Mouse (Mus musculus): Measurements from ENCODE around the gene Kirrel3.

Gene Kirrel3

GRCm38 (mm10) chr9:34837700-34838462, 352.2 kb downstream of the Kirrel3 start:
- DNase-seq = peak; percentile 42

GRCm38 (mm10) chr9:34843275-34843965, 357.7 kb downstream of the Kirrel3 start:
- DNase-seq = no peak

DNA sequence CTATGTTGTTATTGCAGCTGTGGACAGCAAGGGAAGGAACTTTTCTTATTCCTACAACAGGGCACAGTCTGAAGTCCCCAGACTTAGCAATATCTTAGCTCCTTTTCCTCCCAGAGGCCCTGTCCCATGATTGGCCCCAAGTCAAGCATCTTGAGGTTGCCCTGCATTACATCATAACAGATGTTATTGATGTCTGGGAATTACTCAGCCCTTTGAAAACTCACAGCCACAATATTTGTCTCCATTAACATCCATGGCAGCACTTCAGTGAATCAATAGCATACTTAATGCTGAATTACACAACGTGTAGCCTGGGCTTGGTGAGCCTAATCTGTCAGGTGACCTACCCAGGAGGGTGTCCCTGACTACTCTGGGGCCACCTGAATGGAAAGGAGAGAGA, 360.7 kb downstream of the Kirrel3 start:
- DNase-seq = no peak

DNA sequence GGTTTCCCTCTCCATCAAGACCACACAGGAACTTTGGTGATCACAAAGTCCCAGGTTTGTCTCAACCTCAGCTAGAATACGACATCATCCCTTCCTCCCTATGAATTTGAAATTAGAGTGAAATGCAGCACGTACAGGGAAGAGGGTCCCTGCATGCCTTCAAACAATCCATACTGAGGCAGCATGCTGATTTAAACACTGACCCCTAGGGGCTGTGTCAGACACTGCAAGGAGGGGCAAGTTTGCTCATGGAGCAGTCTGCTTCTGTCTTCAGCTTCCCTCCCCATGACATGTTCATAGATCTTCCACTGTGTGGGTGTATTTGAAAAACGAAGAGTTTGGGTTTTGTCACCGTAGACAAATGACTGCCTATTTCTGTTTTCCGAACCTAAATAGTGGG, 362.0 kb downstream of the Kirrel3 start:
- peak; percentile 15 for DNase-seq

DNA sequence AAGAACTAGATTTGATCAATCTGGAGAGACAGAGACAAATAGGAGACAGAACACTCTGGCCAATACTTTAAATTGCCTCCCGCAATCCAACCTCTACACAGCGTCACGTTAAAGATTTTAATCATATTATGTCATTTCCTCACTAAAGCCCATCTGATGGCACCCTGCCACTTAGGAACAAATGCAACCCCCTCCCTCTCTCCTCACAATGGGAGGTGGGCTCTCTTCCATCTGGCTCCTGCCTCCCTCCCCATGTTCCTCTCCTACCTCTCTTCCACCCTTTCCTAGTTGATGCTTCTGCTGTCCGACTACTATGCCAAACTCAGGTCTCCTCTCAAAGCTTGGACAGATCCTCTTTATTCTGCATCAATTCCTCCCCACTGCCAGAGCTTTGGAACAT, 365.4 kb downstream of the Kirrel3 start:
- no peak for DNase-seq

- DNase-seq = no peak
Observed at GRCm38 (mm10) chr9:34857575-34857974, 371.9 kb downstream of the Kirrel3 start.

DNA sequence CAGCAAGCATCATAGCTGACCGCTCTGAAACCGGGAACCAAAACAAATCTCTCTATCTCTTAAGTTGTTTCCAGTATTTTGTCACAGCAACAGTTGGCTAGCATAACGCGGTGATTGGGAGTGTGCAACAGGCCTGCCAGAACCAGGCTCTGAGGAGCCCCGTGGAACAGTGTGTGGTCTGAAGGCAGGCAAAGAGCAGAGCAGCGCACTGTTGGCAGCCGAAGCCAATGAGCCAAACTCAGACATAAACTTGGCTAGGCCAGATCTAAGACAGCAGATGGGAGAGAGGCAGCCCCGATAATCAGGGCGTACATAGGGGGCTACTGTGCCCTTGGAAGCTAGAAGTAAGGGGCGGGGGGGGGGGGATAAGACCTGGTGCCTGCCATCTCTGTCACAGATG, 372.4 kb downstream of the Kirrel3 start:
- DNase-seq = no peak

- no peak for DNase-seq
Observed at GRCm38 (mm10) chr9:34860934-34861333, 375.2 kb downstream of the Kirrel3 start.

DNA sequence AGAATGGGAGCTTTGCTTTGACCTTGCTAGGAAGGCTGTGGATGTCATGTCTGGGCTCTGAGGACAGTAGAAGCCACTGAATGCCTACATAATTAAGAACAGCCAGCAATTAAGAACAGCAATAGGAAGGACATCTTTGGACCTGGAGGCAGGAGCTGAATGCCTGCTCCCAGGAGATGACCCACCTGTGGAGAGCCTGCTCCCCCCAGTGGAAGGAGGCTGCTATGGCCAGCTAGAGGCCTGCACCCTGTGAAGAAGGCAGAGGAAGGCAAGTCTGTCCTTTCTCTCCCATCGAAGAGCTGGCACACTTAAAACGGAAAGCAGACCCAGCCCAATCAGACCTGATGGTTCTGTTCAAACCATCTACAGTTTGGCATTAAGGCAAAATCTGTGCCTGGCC, 376.1 kb downstream of the Kirrel3 start:
- peak; percentile 26 for DNase-seq

DNA sequence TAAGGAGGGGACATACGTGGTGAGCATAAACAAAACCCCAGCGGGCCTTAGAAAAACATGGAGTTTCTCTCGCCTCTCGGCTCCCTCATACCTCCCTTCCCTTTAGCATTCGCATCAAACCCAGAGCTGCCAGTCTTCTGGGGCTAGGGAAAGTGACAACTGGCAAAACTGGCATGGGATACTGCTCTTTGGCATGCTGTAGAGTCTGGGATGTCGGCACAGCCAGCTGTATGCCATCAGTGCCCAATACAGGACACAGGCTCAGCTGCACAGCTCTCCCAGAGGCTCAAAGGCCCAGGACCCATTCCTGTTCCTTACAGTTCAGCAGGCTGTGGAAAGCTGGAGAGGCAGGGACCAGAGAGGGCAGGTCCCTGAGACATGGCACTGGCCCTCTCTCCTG, 379.9 kb downstream of the Kirrel3 start:
- DNase-seq = no peak

GRCm38 (mm10) chr9:34871316-34871966, 385.7 kb downstream of the Kirrel3 start:
- DNase-seq = no peak

GRCm38 (mm10) chr9:34875238-34875637, 389.5 kb downstream of the Kirrel3 start:
- peak; percentile 47 for DNase-seq

- no peak for DNase-seq
Observed at GRCm38 (mm10) chr9:34877186-34877585, 391.5 kb downstream of the Kirrel3 start.

- no peak for DNase-seq
Observed at GRCm38 (mm10) chr9:34877799-34878198, 392.1 kb downstream of the Kirrel3 start.

GRCm38 (mm10) chr9:34881750-34882149, 396.1 kb downstream of the Kirrel3 start:
- DNase-seq = peak; percentile 25

DNA sequence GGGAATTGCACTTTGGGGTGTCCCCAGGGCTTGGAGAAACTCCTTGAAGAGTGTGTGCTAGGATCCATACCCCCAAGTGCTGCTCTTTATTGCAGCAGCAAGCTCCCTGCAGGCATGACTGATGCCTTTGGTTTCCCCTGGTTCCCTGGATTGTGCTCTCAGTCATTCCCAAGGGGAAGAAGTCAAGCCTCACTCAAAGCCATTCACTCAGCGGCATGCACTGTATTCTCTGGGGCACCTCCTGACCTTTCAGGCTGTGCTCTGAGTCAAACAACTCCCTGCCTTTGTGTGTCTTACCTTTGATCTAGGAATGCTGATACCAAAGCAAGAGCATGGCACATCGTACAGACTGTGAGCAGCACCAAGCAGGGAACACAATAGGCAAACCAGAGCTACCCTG, 396.5 kb downstream of the Kirrel3 start:
- DNase-seq = no peak

DNA sequence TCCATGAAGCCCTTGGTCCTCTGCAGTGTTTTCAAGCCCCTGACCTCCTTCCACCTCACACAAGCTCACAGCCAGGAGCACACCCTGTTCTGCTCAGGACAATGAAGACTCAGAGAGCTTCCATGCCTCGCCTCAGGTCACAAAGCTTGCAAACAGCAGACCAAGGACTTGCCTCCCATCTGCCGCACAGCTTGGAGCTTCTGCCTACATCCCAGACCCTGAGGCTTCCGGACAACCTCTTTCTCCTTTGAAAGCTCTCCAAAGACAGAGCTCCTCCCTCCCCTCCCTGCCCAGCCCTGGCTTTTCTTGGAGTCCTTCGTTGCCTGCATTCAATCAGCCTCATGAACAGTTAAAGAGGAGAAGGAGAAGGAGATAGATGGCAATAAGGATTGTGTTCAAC, 397.4 kb downstream of the Kirrel3 start:
- DNase-seq = no peak

- no peak for DNase-seq
Observed at GRCm38 (mm10) chr9:34884325-34884724, 398.6 kb downstream of the Kirrel3 start.

- no peak for DNase-seq
Observed at GRCm38 (mm10) chr9:34884942-34885341, 399.2 kb downstream of the Kirrel3 start.

DNA sequence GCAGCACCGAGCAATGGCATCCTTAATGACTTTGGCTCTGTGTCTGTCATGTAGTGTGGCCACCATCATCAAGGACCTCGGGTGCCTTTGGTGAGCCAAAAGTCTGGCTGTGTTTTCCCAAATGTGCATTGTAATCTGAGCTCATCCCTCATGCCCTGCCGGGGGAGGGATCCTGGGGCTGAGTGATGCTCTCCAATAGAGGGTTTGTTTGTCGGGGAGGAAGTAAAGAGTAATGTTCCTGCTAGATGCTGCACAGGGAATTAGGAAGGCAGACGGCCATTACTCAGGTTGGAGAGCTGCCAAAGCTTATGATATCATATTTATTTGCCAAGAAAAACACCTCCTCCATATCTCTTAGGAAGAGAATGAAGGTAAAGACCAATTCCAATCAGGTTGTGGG, 401.1 kb downstream of the Kirrel3 start:
- DNase-seq = no peak

- DNase-seq = no peak
Observed at GRCm38 (mm10) chr9:34887196-34887595, 401.5 kb downstream of the Kirrel3 start.

DNA sequence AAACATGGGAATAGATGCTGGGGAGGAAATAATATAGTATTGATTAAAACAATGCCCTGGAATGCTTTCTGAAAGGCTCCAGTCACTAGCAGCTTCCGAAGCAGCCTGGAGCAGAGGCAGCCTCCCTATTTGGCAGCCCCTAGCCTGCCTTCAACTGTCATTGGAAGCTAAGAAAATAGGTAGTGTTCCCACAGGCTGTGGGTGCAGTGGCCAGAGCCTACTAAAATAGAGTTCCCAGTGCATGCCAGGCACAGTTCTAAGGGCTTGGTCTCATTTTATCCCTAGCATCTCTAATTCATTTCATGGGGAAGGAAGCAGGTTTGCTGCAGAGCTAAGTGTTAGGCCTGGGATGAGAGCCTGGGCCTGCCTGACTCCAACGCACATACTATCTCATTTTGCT, 402.6 kb downstream of the Kirrel3 start:
- no peak for DNase-seq

DNA sequence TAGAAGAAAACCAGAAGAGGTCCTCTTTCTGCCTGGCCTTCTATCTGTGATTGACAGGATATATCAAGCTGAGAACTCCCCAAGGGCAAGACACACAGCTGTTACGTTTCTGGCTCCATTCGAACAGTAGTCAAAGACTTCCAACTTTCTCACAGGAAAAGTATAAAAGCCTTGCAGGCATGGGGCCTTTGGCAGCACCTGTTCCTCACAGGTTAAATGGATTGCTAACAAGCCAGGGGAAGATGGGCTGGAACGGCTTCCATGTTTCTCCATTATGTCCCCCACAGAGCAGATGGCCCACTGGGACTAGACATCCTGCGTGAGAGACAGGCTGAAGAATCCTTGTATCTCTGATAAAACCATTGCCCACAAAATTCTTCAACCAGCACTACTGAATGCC, 415.5 kb downstream of the Kirrel3 start:
- no peak for DNase-seq

DNA sequence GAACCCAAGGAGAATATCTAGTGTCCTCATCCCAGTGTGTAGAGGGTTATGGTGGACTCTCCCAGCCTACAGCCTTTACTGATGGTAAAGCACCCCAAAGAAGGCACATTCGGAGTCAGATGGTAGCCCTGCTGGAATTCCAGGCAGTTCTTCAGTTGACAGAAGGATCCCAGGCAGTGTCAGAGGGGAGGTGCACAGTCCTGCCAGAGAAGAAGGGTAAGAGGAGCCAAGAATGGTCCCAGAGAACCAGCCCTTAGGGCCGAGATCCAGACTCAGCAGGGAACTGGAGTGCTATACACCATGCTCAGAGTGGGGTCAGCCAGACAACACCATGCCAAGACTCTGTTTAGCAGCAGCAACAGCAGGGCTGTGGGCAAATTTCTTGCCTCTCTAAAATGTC, 416.2 kb downstream of the Kirrel3 start:
- no peak for DNase-seq

Measured in lung, postnatal 10 days (tissue).